Mouse (Mus musculus) spleen, postnatal 14 days (tissue): Measurements from ENCODE around the gene Amy2a2.
"Not testable (repeated sequence)": the region's sequence is repeated elsewhere in the genome, so short reads cannot be mapped to it uniquely, and the experiment has no call there.

Experiments used
- DNase-seq, 2 experiments: peaks; one replicate each; pipeline ENCODE4 v3.0.0; 2021 to 2022; ENCODE audit warnings: low spot score in 2 of 2

Amy2a2 gene

GRCm38 (mm10) chr3:113356558-113356957 is at the start of gene Amy2a2:
TSS of gene Amy2a2 (minus strand) at chr3:113356658.
- DNase-seq: not testable (repeated sequence)

GRCm38 (mm10) chr3:113345484-113345883 is 11.0 kb downstream of the Amy2a2 start:
- not testable (repeated sequence) for DNase-seq

GRCm38 (mm10) chr3:113323952-113324351 is 32.5 kb downstream of the Amy2a2 start, which contains the start of gene Amy2a3:
TSS of gene Amy2a3 (minus strand) at chr3:113324052.
- DNase-seq: not testable (repeated sequence)

- DNase-seq: not testable (repeated sequence)
Observed at GRCm38 (mm10) chr3:113312937-113313336, 43.5 kb downstream of the Amy2a2 start.
